Mouse (Mus musculus): ENCODE results near the gene Wipf2. TPM values are rescaled to one million over a fixed set of nuclear protein-coding genes. Genes with fewer than 3 reads are reported as not detected.

Wipf2 gene
- polyA plus RNA-seq, 1 experiment = 0.81 TPM

DNA sequence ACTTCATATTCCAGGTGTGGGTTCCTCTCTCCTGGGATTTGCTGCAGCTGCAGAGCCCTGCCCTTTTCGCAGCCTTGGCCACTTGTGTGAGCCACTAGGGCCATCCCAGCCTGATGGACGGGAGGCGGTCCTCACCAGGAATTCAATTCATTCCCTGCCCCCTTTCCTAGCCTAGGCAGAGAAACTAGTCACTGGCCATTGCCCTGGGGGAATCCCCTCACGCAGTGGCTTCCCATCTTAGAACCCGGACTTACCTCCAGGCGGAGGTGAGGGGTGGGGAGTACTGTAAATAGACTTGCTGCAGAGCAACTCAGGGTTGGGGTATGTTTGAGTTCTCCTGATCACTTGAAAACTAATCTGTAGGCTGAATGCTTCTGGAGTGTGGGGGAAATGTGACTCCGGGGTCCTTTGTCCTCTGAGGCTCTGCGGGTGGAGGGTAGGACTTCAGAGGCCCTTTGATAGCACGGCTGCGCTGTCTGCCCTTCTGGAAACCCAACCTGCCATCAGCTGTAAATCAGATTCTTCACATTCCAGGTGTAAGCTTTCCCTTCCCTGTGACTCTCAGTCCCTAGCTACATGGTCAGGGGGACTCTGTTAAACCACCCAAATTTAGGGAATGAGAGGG is 39.3 kb downstream of the Wipf2 start:
- no peak overlapping the region for H3K4me3 ChIP-seq (replicated peaks)
- H3K9me3 ChIP-seq (ENCODE audit: control insufficient read depth, low read length) = no peaks in the 10 kb centered on the region
- H3K27me3 ChIP-seq (ENCODE audit: control insufficient read depth) = no peaks in the 10 kb centered on the region
- TF ChIP-seq TAL1 (IDR thresholded peaks at IDR 0.05; ENCODE audit: low read length) (no peak), GATA1 (IDR thresholded peaks at IDR 0.05; ENCODE audit: low read length) (no peak)
- peaks cover 61% of the 10 kb centered on the region for H3K4me1 ChIP-seq (ENCODE audit: control insufficient read depth)
- peaks cover 59% of the 10 kb centered on the region for H3K36me3 ChIP-seq (ENCODE audit: control insufficient read depth)

DNA sequence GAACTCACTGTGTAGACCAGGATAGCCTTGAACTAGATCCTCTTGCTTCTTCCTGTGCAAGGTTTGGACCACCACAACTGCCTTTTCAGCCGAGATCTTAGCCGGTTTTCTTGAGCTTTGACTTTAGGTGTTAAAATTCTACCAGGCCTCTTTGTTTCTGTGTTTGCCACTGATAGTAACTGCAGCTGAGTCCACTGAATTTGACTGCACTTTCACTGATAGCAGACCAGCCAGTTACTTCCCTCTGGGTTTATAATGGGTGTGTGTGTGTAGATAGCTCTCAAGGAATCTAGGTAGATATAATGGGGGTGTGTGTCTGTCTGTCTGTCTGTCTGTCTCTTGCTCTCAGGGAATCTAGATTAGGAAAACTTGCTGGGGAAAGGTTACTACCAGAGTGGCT is 41.1 kb downstream of the Wipf2 start:
- H3K4me3 ChIP-seq (replicated peaks) = peak overlapping the region; percentile 45
- H3K27me3 ChIP-seq (ENCODE audit: control insufficient read depth) = no peaks in the 10 kb centered on the region
- peaks cover 71% of the 10 kb centered on the region for H3K4me1 ChIP-seq (ENCODE audit: control insufficient read depth)
- peaks cover 56% of the 10 kb centered on the region for H3K36me3 ChIP-seq (ENCODE audit: control insufficient read depth)
- TF ChIP-seq TAL1 (IDR thresholded peaks at IDR 0.05; ENCODE audit: low read length) (peak; percentile 62; the same call in 2 of the 3 replicates), GATA1 (IDR thresholded peaks at IDR 0.05; ENCODE audit: low read length) (peak; percentile 60; the same call in 1 of the 2 replicates)
- no peaks in the 10 kb centered on the region for H3K9me3 ChIP-seq (ENCODE audit: control insufficient read depth, low read length)

DNA sequence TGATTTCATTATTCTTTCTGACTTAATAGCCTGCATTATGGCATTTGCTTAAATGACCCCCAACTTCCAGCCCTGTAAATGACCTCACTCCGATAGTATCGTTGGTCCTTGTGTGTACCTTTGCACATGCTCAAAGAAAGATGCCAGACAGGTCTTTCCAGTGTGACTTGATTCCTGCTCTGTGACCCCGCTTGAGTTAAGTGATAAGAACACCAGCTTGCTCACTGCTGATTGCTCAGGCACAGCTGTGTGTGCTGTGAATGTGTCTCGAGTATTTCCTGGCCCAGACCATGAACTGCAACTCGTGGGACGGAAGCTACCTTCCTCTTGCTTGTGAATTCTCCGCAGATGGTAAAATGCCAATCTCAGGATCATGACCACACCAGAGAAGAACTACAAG is 41.6 kb downstream of the Wipf2 start:
- H3K4me1 ChIP-seq (ENCODE audit: control insufficient read depth) = peaks cover 75% of the 10 kb centered on the region
- peak overlapping the region; percentile 28 for H3K4me3 ChIP-seq (replicated peaks)
- no peaks in the 10 kb centered on the region for H3K27me3 ChIP-seq (ENCODE audit: control insufficient read depth)
- TF ChIP-seq TAL1 (IDR thresholded peaks at IDR 0.05; ENCODE audit: low read length) = no peak
- no peak for TF ChIP-seq GATA1 (IDR thresholded peaks at IDR 0.05; ENCODE audit: low read length)
- no peaks in the 10 kb centered on the region for H3K9me3 ChIP-seq (ENCODE audit: control insufficient read depth, low read length)
- peaks cover 56% of the 10 kb centered on the region for H3K36me3 ChIP-seq (ENCODE audit: control insufficient read depth)

DNA sequence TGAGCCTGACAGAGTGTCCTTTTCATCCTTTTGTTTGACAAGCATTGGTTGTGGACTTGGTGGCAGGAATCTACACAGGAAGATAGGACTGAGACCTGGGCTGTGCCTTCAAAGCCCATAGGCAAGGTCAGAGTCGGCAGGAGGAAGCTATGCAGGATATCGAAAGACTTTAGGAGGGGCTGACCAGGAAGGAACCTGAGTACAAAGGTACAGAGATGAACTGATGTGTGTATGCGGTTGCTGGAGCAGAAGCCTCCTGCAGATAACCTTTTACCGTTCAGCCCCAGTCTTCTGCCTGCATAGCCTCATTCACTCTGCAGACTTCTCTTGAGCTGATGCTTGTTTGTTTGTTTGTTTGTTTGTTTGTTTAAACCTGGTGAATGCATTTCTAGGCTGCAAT is 42.1 kb downstream of the Wipf2 start:
- Histone ChIP-seq H3K27me3 (ENCODE audit: control insufficient read depth) (no peaks in the 10 kb centered on the region), H3K4me3 (replicated peaks) (peak overlapping the region; percentile 28), H3K36me3 (ENCODE audit: control insufficient read depth) (peaks cover 56% of the 10 kb centered on the region), H3K4me1 (ENCODE audit: control insufficient read depth) (peaks cover 75% of the 10 kb centered on the region), H3K9me3 (ENCODE audit: control insufficient read depth, low read length) (no peaks in the 10 kb centered on the region)
- no peak for TF ChIP-seq GATA1 (IDR thresholded peaks at IDR 0.05; ENCODE audit: low read length)
- no peak for TF ChIP-seq TAL1 (IDR thresholded peaks at IDR 0.05; ENCODE audit: low read length)

DNA sequence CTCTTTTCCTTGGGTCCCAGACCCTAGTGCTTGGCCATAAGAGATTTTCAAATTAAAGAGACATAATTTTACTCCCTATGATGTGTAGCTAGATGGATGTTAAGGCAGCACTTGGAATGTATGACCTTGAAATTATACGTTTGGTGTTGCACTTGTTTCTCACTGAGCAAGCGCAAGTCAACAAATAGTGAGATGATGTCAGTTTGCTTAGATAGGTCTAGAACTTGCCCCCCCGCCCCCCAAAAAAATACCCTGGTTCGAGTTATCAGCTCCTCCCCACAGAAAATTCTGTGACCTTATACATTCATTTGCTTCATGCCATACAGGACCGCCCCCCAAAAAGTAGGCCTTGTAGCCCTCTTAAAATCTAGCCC is 43.6 kb downstream of the Wipf2 start:
- Histone ChIP-seq H3K36me3 (ENCODE audit: control insufficient read depth) (peaks cover 56% of the 10 kb centered on the region), H3K27me3 (ENCODE audit: control insufficient read depth) (no peaks in the 10 kb centered on the region), H3K4me3 (replicated peaks) (peak overlapping the region; percentile 89), H3K9me3 (ENCODE audit: control insufficient read depth, low read length) (no peaks in the 10 kb centered on the region), H3K4me1 (ENCODE audit: control insufficient read depth) (peaks cover 87% of the 10 kb centered on the region)
- TF ChIP-seq GATA1 (IDR thresholded peaks at IDR 0.05; ENCODE audit: low read length) = no peak
- TF ChIP-seq TAL1 (IDR thresholded peaks at IDR 0.05; ENCODE audit: low read length) = no peak

DNA sequence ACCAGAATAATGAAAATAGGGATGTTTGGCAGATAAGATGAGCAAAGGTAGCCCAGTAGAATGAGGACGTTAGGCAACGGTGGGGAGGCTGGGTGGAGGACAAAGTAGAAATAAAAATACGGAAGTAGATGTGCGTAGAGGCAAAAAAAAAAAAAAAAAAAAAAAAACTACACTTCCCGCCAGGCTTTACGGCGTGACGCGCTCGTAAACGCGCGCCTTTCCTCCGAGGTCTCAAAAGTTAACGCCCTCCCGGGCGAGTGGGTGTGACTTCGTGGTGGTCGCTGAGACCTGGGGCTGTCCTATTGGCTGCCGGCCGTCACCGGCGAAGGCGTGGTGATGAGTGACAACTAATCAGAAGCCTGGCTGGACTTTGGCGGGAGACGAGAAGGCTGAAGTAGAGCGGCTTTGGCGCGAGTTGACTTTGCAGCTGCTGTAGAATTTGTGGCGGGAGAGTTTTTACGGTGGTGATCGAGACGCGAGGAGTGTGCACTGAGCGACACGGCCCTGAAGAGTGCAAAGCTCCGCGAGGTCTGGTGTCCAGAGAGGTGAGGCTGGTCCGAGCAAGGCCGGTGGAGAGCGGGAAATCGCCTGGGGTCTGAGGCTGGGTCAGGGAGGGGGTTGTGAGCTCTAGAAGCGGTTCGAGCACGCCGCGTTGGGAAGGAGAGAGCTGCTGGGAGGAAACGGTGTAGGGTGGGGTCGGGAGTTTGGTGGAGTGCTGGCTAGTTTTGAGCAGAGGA is 44.2 kb downstream of the Wipf2 start, which contains the start of gene Cdc6:
Cdc6 (plus strand) TSS at position 365 of the 737 bp plus-strand sequence.
- Histone ChIP-seq H3K9me3 (ENCODE audit: control insufficient read depth, low read length) (no peaks in the 10 kb centered on the region), H3K4me1 (ENCODE audit: control insufficient read depth) (peaks cover 87% of the 10 kb centered on the region), H3K4me3 (replicated peaks) (peak within 1 kb of the TSS; percentile 89), H3K36me3 (ENCODE audit: control insufficient read depth) (peaks cover 56% of the 10 kb centered on the region), H3K27me3 (ENCODE audit: control insufficient read depth) (no peaks in the 10 kb centered on the region)
- TF ChIP-seq TAL1 (IDR thresholded peaks at IDR 0.05; ENCODE audit: low read length) = no peak
- TF ChIP-seq GATA1 (IDR thresholded peaks at IDR 0.05; ENCODE audit: low read length) = no peak

DNA sequence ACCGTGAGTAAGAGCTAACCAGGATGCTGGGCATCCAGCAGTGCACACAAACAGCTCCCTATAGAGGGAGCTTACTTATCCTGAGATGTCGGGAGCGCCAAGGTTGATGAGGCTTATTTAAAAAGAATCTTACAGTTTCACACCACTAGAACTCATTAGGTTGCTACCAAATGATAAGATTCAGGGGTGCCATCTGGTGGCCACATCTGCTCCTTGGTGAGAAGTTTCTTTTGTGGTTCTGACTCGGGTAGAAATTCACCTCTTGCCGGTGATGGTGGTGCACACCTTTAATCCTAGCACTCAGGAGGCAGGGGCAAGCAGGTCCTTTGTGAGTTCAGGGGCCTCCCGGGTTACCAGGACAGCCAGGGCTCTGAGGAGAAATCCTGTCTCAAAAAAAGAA is 46.2 kb downstream of the Wipf2 start:
- TF ChIP-seq GATA1 (IDR thresholded peaks at IDR 0.05; ENCODE audit: low read length) (peak; percentile 44; the same call in 1 of the 2 replicates), TAL1 (IDR thresholded peaks at IDR 0.05; ENCODE audit: low read length) (peak; percentile 32; the same call in 1 of the 3 replicates)
- H3K36me3 ChIP-seq (ENCODE audit: control insufficient read depth) = peaks cover 70% of the 10 kb centered on the region
- peaks cover 83% of the 10 kb centered on the region for H3K4me1 ChIP-seq (ENCODE audit: control insufficient read depth)
- no peaks in the 10 kb centered on the region for H3K9me3 ChIP-seq (ENCODE audit: control insufficient read depth, low read length)
- peak overlapping the region; percentile 89 for H3K4me3 ChIP-seq (replicated peaks)
- no peaks in the 10 kb centered on the region for H3K27me3 ChIP-seq (ENCODE audit: control insufficient read depth)

DNA sequence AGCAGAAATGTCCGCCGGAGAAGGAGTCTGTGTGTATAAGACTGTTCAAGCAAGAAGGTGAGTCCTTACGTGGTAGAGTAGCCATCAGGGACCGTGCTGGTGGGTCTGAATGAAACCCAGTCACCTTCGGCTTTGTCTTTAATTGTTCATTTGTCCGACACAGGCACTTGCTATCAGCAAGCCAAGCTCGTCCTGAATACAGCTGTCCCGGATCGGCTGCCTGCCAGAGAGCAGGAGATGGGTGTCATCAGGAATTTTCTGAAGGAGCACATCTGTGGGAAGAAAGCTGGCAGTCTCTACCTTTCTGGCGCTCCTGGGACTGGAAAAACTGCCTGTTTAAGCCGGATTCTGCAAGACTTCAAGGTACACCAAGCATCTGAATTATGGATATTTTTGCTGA is 47.0 kb downstream of the Wipf2 start:
- no peaks in the 10 kb centered on the region for H3K27me3 ChIP-seq (ENCODE audit: control insufficient read depth)
- TF ChIP-seq GATA1 (IDR thresholded peaks at IDR 0.05; ENCODE audit: low read length) (no peak), TAL1 (IDR thresholded peaks at IDR 0.05; ENCODE audit: low read length) (no peak)
- no peaks in the 10 kb centered on the region for H3K9me3 ChIP-seq (ENCODE audit: control insufficient read depth, low read length)
- H3K4me3 ChIP-seq (replicated peaks) = peak overlapping the region; percentile 89
- peaks cover 77% of the 10 kb centered on the region for H3K36me3 ChIP-seq (ENCODE audit: control insufficient read depth)
- H3K4me1 ChIP-seq (ENCODE audit: control insufficient read depth) = peaks cover 79% of the 10 kb centered on the region

DNA sequence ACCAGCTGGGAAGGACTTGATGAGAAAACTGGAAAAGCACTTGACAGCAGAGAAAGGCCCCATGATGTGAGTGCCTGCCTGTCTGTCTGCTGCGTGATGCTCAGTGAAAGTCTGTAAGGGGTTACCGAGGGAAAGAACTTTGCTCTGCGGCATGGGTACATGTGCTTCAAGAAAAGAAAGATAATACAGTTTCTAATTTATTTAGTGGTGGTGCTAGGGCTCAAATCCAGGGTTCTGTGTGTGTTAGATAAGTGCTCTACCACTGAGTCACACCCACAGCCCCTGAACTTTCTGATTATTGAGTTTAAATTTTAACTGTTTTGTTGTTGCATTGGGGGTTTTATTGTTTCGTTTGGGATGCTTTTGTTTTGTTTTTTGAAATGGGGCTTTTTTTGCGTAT is 48.1 kb downstream of the Wipf2 start:
- Histone ChIP-seq H3K27me3 (ENCODE audit: control insufficient read depth) (no peaks in the 10 kb centered on the region), H3K9me3 (ENCODE audit: control insufficient read depth, low read length) (no peaks in the 10 kb centered on the region), H3K4me3 (replicated peaks) (peak overlapping the region; percentile 89), H3K4me1 (ENCODE audit: control insufficient read depth) (peaks cover 72% of the 10 kb centered on the region), H3K36me3 (ENCODE audit: control insufficient read depth) (peaks cover 81% of the 10 kb centered on the region)
- TF ChIP-seq TAL1 (IDR thresholded peaks at IDR 0.05; ENCODE audit: low read length) = peak; percentile 70
- TF ChIP-seq GATA1 (IDR thresholded peaks at IDR 0.05; ENCODE audit: low read length) = peak; percentile 63
